Mouse (Mus musculus) forebrain, embryonic 10.5 days (tissue): ENCODE data around the gene Ctbs. TPM values are rescaled to one million over a fixed set of nuclear protein-coding genes. Genes with fewer than 3 reads are reported as not detected.

Experiments
- DNase-seq: peaks from one replicate; pipeline ENCODE4 v3.0.0-alpha.2; 2017; ENCODE audit warnings: low spot score; ENCODE audit errors: extremely low spot score
- H3K27ac ChIP-seq: fragments of 300-500 bp; sonication (generic); 2 replicates; pipeline ENCODE4 v1.5.1; 2016; ENCODE audit warnings: mild to moderate bottlenecking
- H3K27me3 ChIP-seq: fragments of 300-500 bp; sonication (generic); 2 replicates; pipeline ENCODE4 v1.6.1; 2016; ENCODE audit warnings: mild to moderate bottlenecking; ENCODE audit not compliant: poor library complexity, severe bottlenecking
- H3K36me3 ChIP-seq: fragments of 300-500 bp; sonication (generic); replicated peaks from 2 replicates; pipeline ENCODE4 v1.6.1; 2016; ENCODE audit warnings: mild to moderate bottlenecking, moderate library complexity
- H3K4me1 ChIP-seq: fragments of 300-500 bp; sonication (generic); 2 replicates; pipeline ENCODE4 v1.6.1; 2016
- H3K4me3 ChIP-seq: fragments of 300-500 bp; sonication (generic); 2 replicates; pipeline ENCODE4 v1.5.1; 2016; ENCODE audit warnings: mild to moderate bottlenecking, moderate library complexity
- H3K9me3 ChIP-seq: fragments of 300-500 bp; sonication (generic); 2 replicates; pipeline ENCODE4 v1.6.1; 2016; ENCODE audit warnings: mild to moderate bottlenecking, moderate library complexity
- WGBS: fragments of 180-500 bp; shearing (Covaris S2); methylation state at CpG from one replicate; pipeline ENCODE4 v1.1.7; 2016; 5-methylcytosine and 5-hydroxymethylcytosine counted together
- polyA plus RNA-seq: library from polyadenylated mRNA; unstranded; fragments of >200 nt; fragmentation: Nextera tagmentation; extraction: Ambion mirVana; gene quantifications from 2 replicates; pipeline ENCODE4 v1.2.1, GENCODE M21; 2016

Gene Ctbs
- 4.5 and 6.1 TPM in 2 replicates for polyA plus RNA-seq

DNA sequence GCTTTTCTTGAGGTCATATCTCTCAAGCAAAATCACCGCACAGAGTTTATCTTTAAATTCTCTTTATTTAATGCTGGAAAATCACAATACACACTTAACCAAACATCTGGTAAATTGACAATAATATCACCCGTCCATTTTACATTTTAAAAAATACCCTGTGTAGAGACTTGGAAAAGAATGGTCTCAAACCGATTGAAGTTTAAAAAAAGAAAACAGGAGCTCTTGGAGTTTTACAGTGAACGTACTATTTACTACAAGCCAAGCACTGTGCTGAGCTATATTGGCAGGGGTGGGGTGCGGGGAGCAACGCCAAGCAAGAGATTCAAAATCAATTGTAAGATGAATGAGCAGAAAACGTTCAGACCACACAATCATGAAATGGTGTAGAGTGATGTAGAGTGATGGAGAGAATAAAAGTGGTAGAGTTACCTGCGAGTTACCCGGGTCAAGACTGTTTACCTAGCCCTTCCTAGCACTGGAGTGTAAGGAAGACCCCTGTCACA lies at the start of gene Ctbs:
Gene Ctbs, plus strand, starts transcription at position 51 of the 506 bp plus-strand sequence.
- Histone ChIP-seq H3K4me1 (peaks cover 19% of the 10 kb centered on the region), H3K36me3 (peaks cover 15% of the 10 kb centered on the region), H3K27me3 (no peaks in the 10 kb centered on the region), H3K9me3 (0 out of 2 replicates have a peak, but pooled peaks cover 4% of the 10 kb centered on the region), H3K4me3 (peak within 1 kb of the TSS; percentile 66), H3K27ac (peak within 1 kb of the TSS; percentile 91)
- 58% methylated on average over 9 of the region's 9 CpGs for WGBS
- DNase-seq: no peak

GRCm38 (mm10) chr3:146403770-146404169 lies 45.8 kb upstream of the Ctbs start:
- H3K4me1 ChIP-seq: peaks cover 37% of the 10 kb centered on the region
- peaks cover 14% of the 10 kb centered on the region; the same call in 1 of the 2 replicates for H3K9me3 ChIP-seq
- no peak for DNase-seq
- no peaks in the 10 kb centered on the region for H3K27me3 ChIP-seq
- 44% methylated on average over 3 of the region's 3 CpGs for WGBS
- H3K27ac ChIP-seq: peak overlapping the region; percentile 96
- H3K36me3 ChIP-seq: peaks cover 13% of the 10 kb centered on the region
- peak overlapping the region; percentile 97 for H3K4me3 ChIP-seq

DNA sequence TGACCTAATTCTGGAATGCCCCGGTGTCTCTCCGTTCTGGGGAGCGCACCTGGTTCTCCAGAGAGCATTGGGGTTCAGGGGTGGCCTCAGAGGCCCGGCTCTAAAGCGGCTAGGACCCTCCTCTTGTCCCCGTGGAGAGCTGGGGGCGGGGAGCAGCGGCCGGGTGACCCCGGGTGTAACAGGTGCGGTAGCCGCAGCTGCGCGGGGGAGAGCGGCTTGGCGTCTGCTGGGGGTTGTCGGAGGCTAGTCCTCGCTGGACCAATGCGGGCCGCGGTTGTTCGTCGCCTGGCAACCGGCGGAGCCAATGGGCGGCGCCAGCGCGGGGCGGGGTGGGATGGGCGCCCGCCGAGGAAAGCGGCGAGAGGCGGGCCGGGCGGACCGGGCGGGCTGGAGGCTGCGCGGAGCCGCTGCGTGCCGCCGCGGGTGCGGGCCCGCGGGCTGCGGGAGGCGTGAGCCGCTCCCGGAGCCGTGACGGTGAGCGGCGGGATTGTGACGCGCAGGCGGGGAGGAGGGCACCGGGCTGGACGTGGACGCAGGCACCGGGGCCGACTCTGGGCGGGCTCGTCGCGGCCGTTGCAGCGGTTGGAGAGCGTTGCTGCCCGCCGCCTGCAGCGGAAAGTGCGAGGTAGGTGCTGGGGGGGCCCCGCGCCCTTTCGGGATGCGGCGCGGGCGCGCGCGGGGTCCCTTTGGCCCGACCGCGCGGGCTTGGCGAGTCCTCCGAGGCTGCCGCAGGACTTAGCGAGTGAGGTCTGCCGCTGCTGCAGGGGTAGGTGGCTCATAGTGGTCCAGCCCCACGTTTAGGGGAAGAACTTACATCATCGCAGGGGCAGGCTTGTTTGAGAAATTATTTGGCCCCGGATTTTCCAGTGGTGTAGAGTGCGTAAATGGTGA lies 45.0 kb upstream of the Ctbs start, which contains the start of gene Ssx2ip:
Gene Ssx2ip, plus strand, starts transcription at position 332 of the 891 bp plus-strand sequence.
- H3K27ac ChIP-seq: peak within 1 kb of the TSS; percentile 96
- no peaks in the 10 kb centered on the region for H3K27me3 ChIP-seq
- peaks cover 14% of the 10 kb centered on the region; the same call in 1 of the 2 replicates for H3K9me3 ChIP-seq
- under 1% methylated on average over 99 of the region's 100 CpGs for WGBS
- H3K4me1 ChIP-seq: peaks cover 37% of the 10 kb centered on the region
- peak; percentile 99 for DNase-seq
- H3K36me3 ChIP-seq: peaks cover 19% of the 10 kb centered on the region
- H3K4me3 ChIP-seq: peak within 1 kb of the TSS; percentile 97

- 23% methylated on average over 18 of the region's 18 CpGs for WGBS
- Histone ChIP-seq H3K36me3 (peaks cover 25% of the 10 kb centered on the region), H3K9me3 (peaks cover 14% of the 10 kb centered on the region; the same call in 1 of the 2 replicates), H3K4me3 (peak overlapping the region; percentile 97), H3K4me1 (peaks cover 42% of the 10 kb centered on the region), H3K27me3 (no peaks in the 10 kb centered on the region), H3K27ac (peak overlapping the region; percentile 96)
- peak; percentile 35 for DNase-seq
These were observed 44.2 kb upstream of the Ctbs start for GRCm38 (mm10) chr3:146405213-146406006.

DNA sequence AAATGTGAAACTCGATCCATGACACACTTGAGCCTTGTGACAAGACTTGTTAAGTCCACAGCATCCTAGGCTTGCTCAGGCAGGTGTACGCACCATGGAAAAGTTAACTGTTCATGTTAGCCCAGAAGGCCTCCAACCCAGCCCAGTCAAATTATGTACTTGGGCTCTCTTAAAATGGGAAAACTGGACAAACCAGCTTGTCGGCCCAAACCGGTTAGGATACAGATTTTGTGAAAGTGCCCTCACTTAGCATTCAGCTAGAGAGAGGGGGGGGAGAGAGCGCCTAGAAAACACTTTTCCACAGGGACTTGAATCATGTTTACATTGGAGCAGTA lies 43.6 kb upstream of the Ctbs start:
- Histone ChIP-seq H3K36me3 (peaks cover 25% of the 10 kb centered on the region), H3K9me3 (peaks cover 14% of the 10 kb centered on the region; the same call in 1 of the 2 replicates), H3K27me3 (no peaks in the 10 kb centered on the region), H3K4me3 (peak overlapping the region; percentile 97), H3K27ac (peak overlapping the region; percentile 96), H3K4me1 (peaks cover 42% of the 10 kb centered on the region)
- no peak for DNase-seq
- WGBS: 35% methylated on average over 5 of the region's 5 CpGs

GRCm38 (mm10) chr3:146407086-146407721 lies 42.4 kb upstream of the Ctbs start:
- peak overlapping the region; percentile 97 for H3K4me3 ChIP-seq
- H3K27ac ChIP-seq: no peak overlapping the region
- DNase-seq: no peak
- H3K4me1 ChIP-seq: peaks cover 53% of the 10 kb centered on the region
- H3K9me3 ChIP-seq: peaks cover 9% of the 10 kb centered on the region; the same call in 1 of the 2 replicates
- WGBS: 87% methylated on average over 16 of the region's 16 CpGs
- peaks cover 25% of the 10 kb centered on the region for H3K36me3 ChIP-seq
- no peaks in the 10 kb centered on the region for H3K27me3 ChIP-seq

DNA sequence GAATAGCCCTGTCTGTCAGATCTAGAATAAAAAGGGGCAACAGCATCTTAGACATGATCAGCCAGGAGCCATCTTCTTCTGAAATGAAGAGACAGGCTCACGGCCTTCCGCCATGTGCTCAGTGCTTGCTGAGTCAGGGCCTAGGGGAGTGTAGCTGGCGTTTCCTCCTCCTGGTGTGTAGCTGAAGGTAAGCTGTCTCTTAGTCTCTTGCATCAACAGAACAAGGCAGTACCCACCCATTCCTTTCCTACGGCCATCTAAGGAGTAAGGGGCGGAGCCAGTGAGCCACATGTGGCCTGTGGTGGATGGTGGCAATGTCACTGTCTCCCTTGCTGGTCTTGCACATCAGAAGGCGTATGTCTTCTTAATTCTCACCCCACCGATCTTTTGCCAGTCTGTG lies 39.5 kb upstream of the Ctbs start:
- H3K27me3 ChIP-seq: no peaks in the 10 kb centered on the region
- H3K4me3 ChIP-seq: no peak overlapping the region
- peaks cover 35% of the 10 kb centered on the region for H3K36me3 ChIP-seq
- no peak overlapping the region; the same call in 1 of the 2 replicates for H3K27ac ChIP-seq
- DNase-seq: no peak
- H3K9me3 ChIP-seq: no peaks in the 10 kb centered on the region
- peaks cover 42% of the 10 kb centered on the region for H3K4me1 ChIP-seq
- 87% methylated on average over 7 of the region's 7 CpGs for WGBS

DNA sequence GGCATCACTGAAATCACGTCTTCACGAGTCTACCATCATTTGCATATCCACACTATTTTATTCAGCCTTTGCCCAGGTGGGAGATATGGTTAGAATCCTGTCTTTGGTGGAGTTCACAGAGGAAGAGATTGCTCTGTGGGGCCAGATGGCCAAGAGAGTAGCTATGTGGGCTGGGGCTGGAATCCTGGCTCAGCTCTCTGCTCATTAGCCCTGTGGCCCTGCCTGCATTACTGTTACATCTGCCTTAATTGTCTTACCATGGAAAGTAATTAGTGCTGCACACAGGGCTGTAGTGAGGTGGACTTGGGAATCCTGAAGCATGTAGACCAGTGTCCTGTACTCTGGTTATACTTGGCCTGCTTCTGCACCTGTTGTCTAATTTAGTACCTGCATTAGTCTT lies 37.6 kb upstream of the Ctbs start:
- H3K36me3 ChIP-seq: peaks cover 54% of the 10 kb centered on the region
- H3K4me3 ChIP-seq: no peak overlapping the region
- H3K9me3 ChIP-seq: no peaks in the 10 kb centered on the region
- WGBS: 96% methylated on average over 2 of the region's 2 CpGs
- no peak overlapping the region for H3K27ac ChIP-seq
- peaks cover 23% of the 10 kb centered on the region for H3K4me1 ChIP-seq
- H3K27me3 ChIP-seq: no peaks in the 10 kb centered on the region
- DNase-seq: no peak

GRCm38 (mm10) chr3:146412480-146412879 lies 37.1 kb upstream of the Ctbs start:
- no peak for DNase-seq
- Histone ChIP-seq H3K9me3 (no peaks in the 10 kb centered on the region), H3K4me3 (no peak overlapping the region), H3K4me1 (peaks cover 19% of the 10 kb centered on the region), H3K27ac (no peak overlapping the region), H3K27me3 (no peaks in the 10 kb centered on the region), H3K36me3 (peaks cover 56% of the 10 kb centered on the region)
- 95% methylated on average over 7 of the region's 7 CpGs for WGBS

GRCm38 (mm10) chr3:146413016-146413415 lies 36.6 kb upstream of the Ctbs start:
- Histone ChIP-seq H3K36me3 (peaks cover 57% of the 10 kb centered on the region), H3K4me3 (no peak overlapping the region), H3K4me1 (peaks cover 18% of the 10 kb centered on the region), H3K27me3 (no peaks in the 10 kb centered on the region), H3K9me3 (no peaks in the 10 kb centered on the region), H3K27ac (no peak overlapping the region)
- 95% methylated on average over 13 of the region's 13 CpGs for WGBS
- no peak for DNase-seq

DNA sequence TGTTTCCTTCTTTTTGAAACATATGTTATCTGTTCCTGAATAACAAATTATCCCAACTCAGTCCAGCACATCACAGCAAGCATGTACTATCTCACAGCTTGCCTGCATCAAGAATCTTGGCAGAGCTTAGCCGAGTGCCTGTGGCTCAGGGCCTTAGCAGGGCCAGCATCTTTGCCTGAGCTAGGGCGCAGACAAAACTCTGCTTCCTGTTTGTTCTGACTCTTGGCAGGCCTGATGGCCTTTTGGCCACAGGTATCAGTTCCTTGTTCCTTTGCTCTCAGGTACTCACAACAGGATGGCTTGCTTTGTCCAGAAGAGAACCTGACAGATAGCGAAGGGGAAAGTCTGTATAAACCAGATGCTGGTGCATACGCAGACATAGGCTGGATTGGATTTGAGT lies 35.6 kb upstream of the Ctbs start:
- no peaks in the 10 kb centered on the region for H3K27me3 ChIP-seq
- H3K27ac ChIP-seq: no peak overlapping the region
- 89% methylated on average over 4 of the region's 4 CpGs for WGBS
- peaks cover 18% of the 10 kb centered on the region for H3K4me1 ChIP-seq
- H3K36me3 ChIP-seq: peaks cover 59% of the 10 kb centered on the region
- H3K9me3 ChIP-seq: no peaks in the 10 kb centered on the region
- DNase-seq: no peak
- no peak overlapping the region for H3K4me3 ChIP-seq

- Histone ChIP-seq H3K9me3 (no peaks in the 10 kb centered on the region), H3K36me3 (peaks cover 60% of the 10 kb centered on the region), H3K27ac (no peak overlapping the region), H3K27me3 (no peaks in the 10 kb centered on the region), H3K4me1 (peaks cover 18% of the 10 kb centered on the region), H3K4me3 (no peak overlapping the region)
- no peak for DNase-seq
- 93% methylated on average over 12 of the region's 12 CpGs for WGBS
These were observed 35.0 kb upstream of the Ctbs start for GRCm38 (mm10) chr3:146414555-146414954.
